Mouse (Mus musculus): ENCODE measurements around the gene Gpr153. TPM values are rescaled to one million over a fixed set of nuclear protein-coding genes. Genes with fewer than 3 reads are reported as not detected.

Gene Gpr153
- polyA plus RNA-seq (2017; shearing (Covaris generic)) = not detected

GRCm38 (mm10) chr4:152273621-152274236 lies at the start of gene Gpr153:
Gpr153 (plus strand) TSS chr4:152274232.

GRCm38 (mm10) chr4:152291562-152291961 lies 17.5 kb downstream of the Gpr153 start, which contains the start of gene Hes3:
Hes3 (minus strand) TSS chr4:152291662.

GRCm38 (mm10) chr4:152296874-152297861 lies 23.1 kb downstream of the Gpr153 start, which contains the start of gene Icmt:
Icmt (plus strand) TSS chr4:152297227.

GRCm38 (mm10) chr4:152318517-152319234 lies 44.6 kb downstream of the Gpr153 start, which contains the start of gene Rnf207:
Rnf207 (minus strand) TSS chr4:152318993.

GRCm38 (mm10) chr4:152325574-152326411 lies 51.8 kb downstream of the Gpr153 start, which contains the start of gene Rpl22:
Rpl22 (plus strand) TSS chr4:152325742.

Other genes starting within 250 kb of the Gpr153 start
- 34.9 TPM for gene Zbtb48, start 246.6 kb upstream of the Gpr153 start, polyA plus RNA-seq (2017; shearing (Covaris generic))
- not detected for gene Tas1r1, start 235.7 kb upstream of the Gpr153 start, polyA plus RNA-seq (2017; shearing (Covaris generic))
- 6.6 TPM for gene Nol9, start 234.9 kb upstream of the Gpr153 start, polyA plus RNA-seq (2017; shearing (Covaris generic))
- gene Plekhg5, start 201.7 kb upstream of the Gpr153 start, polyA plus RNA-seq (2017; shearing (Covaris generic)) = 4.3 TPM
- 221 TPM for gene Tnfrsf25, start 158.3 kb upstream of the Gpr153 start, polyA plus RNA-seq (2017; shearing (Covaris generic))
- gene Espn, start 121.9 kb upstream of the Gpr153 start, polyA plus RNA-seq (2017; shearing (Covaris generic)) = 14.8 TPM
- gene Hes2, start 115.4 kb upstream of the Gpr153 start, polyA plus RNA-seq (2017; shearing (Covaris generic)) = not detected
- gene Acot7, start 96.1 kb upstream of the Gpr153 start, polyA plus RNA-seq (2017; shearing (Covaris generic)) = 84.5 TPM
- gene Hes3, start 17.4 kb downstream of the Gpr153 start, polyA plus RNA-seq (2017; shearing (Covaris generic)) = not detected
- gene Icmt, start 23.0 kb downstream of the Gpr153 start, polyA plus RNA-seq (2017; shearing (Covaris generic)) = 3.9 TPM
- 0.25 TPM for gene Rnf207, start 44.8 kb downstream of the Gpr153 start, polyA plus RNA-seq (2017; shearing (Covaris generic))
- gene Rpl22, start 51.5 kb downstream of the Gpr153 start, polyA plus RNA-seq (2017; shearing (Covaris generic)) = 633 TPM
- gene Chd5, start 64.4 kb downstream of the Gpr153 start, polyA plus RNA-seq (2017; shearing (Covaris generic)) = 0.04 TPM
- gene Nphp4, start 202.5 kb downstream of the Gpr153 start, polyA plus RNA-seq (2017; shearing (Covaris generic)) = 0.88 TPM
- 146 TPM for gene Kcnab2, start 203.6 kb downstream of the Gpr153 start, polyA plus RNA-seq (2017; shearing (Covaris generic))